Mouse (Mus musculus) ovary, postnatal 36 days (tissue): ENCODE data around the gene Dnajb3.

Experiments used
- DNase-seq: peaks from one replicate; pipeline ENCODE4 v3.0.0; 2022; ENCODE audit warnings: low spot score, mixed read lengths

Dnajb3 gene

GRCm38 (mm10) chr1:88205294-88205922 is at the start of gene Dnajb3:
TSS of gene Dnajb3 (minus strand) at chr1:88205782.
- peak; percentile 75 for DNase-seq

GRCm38 (mm10) chr1:88254793-88255465 is 49.3 kb upstream of the Dnajb3 start:
- DNase-seq: no peak

- DNase-seq: no peak
These were observed 48.0 kb upstream of the Dnajb3 start for GRCm38 (mm10) chr1:88253540-88253939.

- no peak for DNase-seq
These were observed 47.5 kb upstream of the Dnajb3 start for GRCm38 (mm10) chr1:88253106-88253505.

GRCm38 (mm10) chr1:88250023-88250422 is 44.4 kb upstream of the Dnajb3 start:
- DNase-seq: no peak

GRCm38 (mm10) chr1:88249596-88249995 is 44.0 kb upstream of the Dnajb3 start:
- DNase-seq: no peak

GRCm38 (mm10) chr1:88248658-88249057 is 43.1 kb upstream of the Dnajb3 start:
- no peak for DNase-seq

- no peak for DNase-seq
These were observed 42.1 kb upstream of the Dnajb3 start for GRCm38 (mm10) chr1:88247660-88248059.

- no peak for DNase-seq
These were observed 40.8 kb upstream of the Dnajb3 start for GRCm38 (mm10) chr1:88246386-88246785.

- no peak for DNase-seq
These were observed 40.3 kb upstream of the Dnajb3 start for GRCm38 (mm10) chr1:88245881-88246280.

GRCm38 (mm10) chr1:88243861-88244260 is 38.3 kb upstream of the Dnajb3 start:
- DNase-seq: no peak

- no peak for DNase-seq
These were observed 35.0 kb upstream of the Dnajb3 start for GRCm38 (mm10) chr1:88240579-88240978.

- DNase-seq: no peak
These were observed 34.5 kb upstream of the Dnajb3 start for GRCm38 (mm10) chr1:88240072-88240471.

- DNase-seq: no peak
These were observed 33.2 kb upstream of the Dnajb3 start for GRCm38 (mm10) chr1:88238771-88239170.

- no peak for DNase-seq
These were observed 31.7 kb upstream of the Dnajb3 start for GRCm38 (mm10) chr1:88237311-88237710.

GRCm38 (mm10) chr1:88235894-88236415 is 30.4 kb upstream of the Dnajb3 start:
- no peak for DNase-seq

- no peak for DNase-seq
These were observed 29.7 kb upstream of the Dnajb3 start for GRCm38 (mm10) chr1:88235046-88235893.

GRCm38 (mm10) chr1:88234646-88235045 is 29.1 kb upstream of the Dnajb3 start:
- peak; percentile 17 for DNase-seq

GRCm38 (mm10) chr1:88234248-88234610 is 28.6 kb upstream of the Dnajb3 start:
- peak; percentile 2 for DNase-seq

GRCm38 (mm10) chr1:88233421-88234247 is 28.1 kb upstream of the Dnajb3 start:
- peak; percentile 25 for DNase-seq

GRCm38 (mm10) chr1:88232664-88233380 is 27.2 kb upstream of the Dnajb3 start:
- DNase-seq: peak; percentile 3
